Mouse (Mus musculus) monocyte, adult 2 months (primary cell): ENCODE results near the gene Wnt9b.

Experiments used
- DNase-seq, 2 experiments: peaks; one replicate each; pipeline ENCODE4 v3.0.0; 2022; ENCODE audit warnings: low spot score in 2 of 2, low read depth in 1 of 2

Gene Wnt9b

DNA sequence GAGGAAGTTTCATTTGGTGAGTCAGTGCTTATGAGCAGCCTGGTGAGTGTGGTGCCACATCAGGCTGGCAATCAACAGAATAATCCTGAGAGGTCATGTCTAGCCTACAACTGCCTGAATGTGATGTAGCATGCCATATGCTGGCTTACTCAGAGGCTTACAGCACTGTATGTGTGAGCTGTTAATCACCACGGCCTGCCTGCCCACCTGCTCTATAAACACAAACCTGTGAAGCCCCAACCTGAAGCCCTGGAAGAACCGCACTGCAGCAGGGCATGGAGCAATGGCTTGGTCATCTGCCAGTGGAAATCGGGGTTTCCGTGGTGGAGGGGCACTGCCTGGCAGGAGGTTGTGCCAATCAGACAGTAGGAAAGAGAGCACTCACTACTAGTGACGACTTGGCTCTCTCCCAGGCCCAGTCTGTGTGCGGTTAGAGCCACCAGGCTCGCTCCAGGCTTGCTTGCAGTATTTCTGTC is 64.3 kb downstream of the Wnt9b start:
- DNase-seq, result no peak

DNA sequence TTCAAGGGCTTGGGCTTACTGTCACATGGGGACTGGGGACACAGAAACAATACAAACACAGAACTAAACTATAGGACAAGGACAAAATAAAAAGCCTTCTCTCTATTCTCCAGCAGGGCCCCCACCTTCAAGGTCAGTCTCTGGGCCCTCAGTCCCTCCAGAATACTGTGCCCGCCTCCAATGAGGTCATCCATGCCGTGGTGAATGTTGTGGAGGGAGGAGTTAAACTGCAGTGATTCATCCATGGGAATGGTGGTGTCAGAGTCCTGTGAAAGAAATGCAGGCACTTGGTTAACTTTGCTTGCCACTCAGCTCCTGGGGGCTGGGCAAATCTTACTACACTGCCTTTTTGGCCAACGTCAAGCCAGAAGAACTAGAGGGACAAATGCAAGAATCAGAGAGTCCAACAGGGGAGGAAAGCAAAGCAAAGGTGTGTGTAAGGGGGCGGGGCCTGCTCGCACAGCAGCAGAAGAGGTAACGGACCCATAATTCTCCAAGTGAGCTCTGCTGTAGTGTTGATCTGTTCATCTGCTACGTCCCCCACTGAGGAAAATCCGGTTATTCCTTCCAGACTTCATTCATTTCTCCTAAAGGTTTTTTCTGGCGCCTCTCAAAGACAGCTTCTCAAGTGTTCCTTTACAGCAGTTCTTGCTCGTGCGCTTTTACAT is 65.8 kb downstream of the Wnt9b start:
- DNase-seq, result no peak
